Mouse (Mus musculus) hindbrain, embryonic 10.5 days (tissue): ENCODE results near the gene Nek1. TPM values are rescaled to one million over a fixed set of nuclear protein-coding genes. Genes with fewer than 3 reads are reported as not detected.

ENCODE experiments used
- DNase-seq: peaks from one replicate; pipeline ENCODE4 v3.0.0-alpha.2; 2017; ENCODE audit warnings: low spot score
- H3K27ac ChIP-seq: fragments of 300-500 bp; sonication (generic); 2 replicates; pipeline ENCODE4 v1.5.1; 2016; ENCODE audit warnings: mild to moderate bottlenecking, moderate library complexity
- H3K27me3 ChIP-seq: fragments of 300-500 bp; sonication (generic); 2 replicates; pipeline ENCODE4 v1.6.1; 2016; ENCODE audit warnings: mild to moderate bottlenecking; ENCODE audit not compliant: poor library complexity, insufficient read depth, severe bottlenecking
- H3K36me3 ChIP-seq: fragments of 300-500 bp; sonication (generic); 2 replicates; pipeline ENCODE4 v1.6.1; 2016; ENCODE audit warnings: mild to moderate bottlenecking, moderate library complexity
- H3K4me1 ChIP-seq: fragments of 300-500 bp; sonication (generic); replicated peaks from 2 replicates; pipeline ENCODE4 v1.6.1; 2016; ENCODE audit warnings: mild to moderate bottlenecking
- H3K4me3 ChIP-seq: fragments of 300-500 bp; sonication (generic); 2 replicates; pipeline ENCODE4 v1.5.1; 2016; ENCODE audit warnings: mild to moderate bottlenecking, moderate library complexity
- H3K9me3 ChIP-seq: fragments of 300-500 bp; sonication (generic); 2 replicates; pipeline ENCODE4 v1.6.1; 2016; ENCODE audit warnings: mild to moderate bottlenecking, moderate library complexity
- WGBS: fragments of 180-500 bp; shearing (Covaris S2); methylation state at CpG from one replicate; pipeline ENCODE4 v1.1.7; 2016; 5-methylcytosine and 5-hydroxymethylcytosine counted together
- polyA plus RNA-seq: library from polyadenylated mRNA; unstranded; fragments of >200 nt; fragmentation: Nextera tagmentation; extraction: Ambion mirVana; gene quantifications from 2 replicates; pipeline ENCODE4 v1.2.1, GENCODE M21; 2016

The Nek1 gene
- polyA plus RNA-seq, 1 experiment from 2014 or later = 16.5 TPM

DNA sequence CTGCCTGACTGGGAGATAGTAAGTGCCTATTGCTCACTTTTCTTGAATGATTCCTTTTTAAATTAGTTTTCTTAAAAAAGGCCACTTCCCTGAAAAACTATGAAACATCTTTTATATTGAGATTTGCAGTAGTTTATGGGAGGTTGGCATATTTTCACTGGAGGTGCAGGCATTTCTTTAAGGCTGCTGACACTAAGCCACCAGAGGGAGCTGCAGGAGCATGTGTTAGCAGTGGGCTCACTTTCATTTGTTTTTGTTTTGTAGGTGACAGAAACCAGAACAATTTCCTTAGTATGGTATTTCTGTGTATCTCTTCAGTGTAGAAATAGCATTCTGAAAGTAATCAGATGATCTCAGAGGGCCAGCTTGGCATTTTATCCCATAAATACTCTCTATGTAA is 49.0 kb downstream of the Nek1 start:
- peak; percentile 47 for DNase-seq
- Histone ChIP-seq H3K9me3 (no peaks in the 10 kb centered on the region), H3K27me3 (no peaks in the 10 kb centered on the region), H3K27ac (no peak overlapping the region), H3K36me3 (peaks cover 9% of the 10 kb centered on the region), H3K4me1 (no peaks in the 10 kb centered on the region), H3K4me3 (no peak overlapping the region)

DNA sequence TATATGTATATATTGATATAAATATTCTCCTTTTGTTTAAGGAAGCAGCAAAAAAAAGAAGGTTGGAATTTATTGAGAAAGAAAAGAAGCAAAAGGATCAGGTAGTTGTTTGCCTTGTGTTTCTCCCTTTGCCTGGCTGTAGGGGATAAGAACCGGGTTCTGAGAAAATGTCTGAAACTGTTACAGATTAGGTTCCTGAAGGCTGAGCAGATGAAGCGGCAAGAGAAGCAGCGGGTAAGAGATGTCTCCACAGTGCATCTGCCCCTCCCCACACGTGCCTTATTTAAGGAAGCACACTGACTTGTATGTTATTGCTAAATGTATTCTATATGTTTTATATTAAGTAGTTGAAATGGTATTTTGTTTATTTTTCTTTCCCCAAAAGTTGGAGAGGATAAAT is 50.9 kb downstream of the Nek1 start:
- WGBS = 85% methylated on average over 4 of the region's 4 CpGs
- no peak for DNase-seq
- Histone ChIP-seq H3K9me3 (no peaks in the 10 kb centered on the region), H3K4me3 (no peak overlapping the region), H3K27me3 (no peaks in the 10 kb centered on the region), H3K27ac (no peak overlapping the region), H3K4me1 (no peaks in the 10 kb centered on the region), H3K36me3 (no peaks in the 10 kb centered on the region)

DNA sequence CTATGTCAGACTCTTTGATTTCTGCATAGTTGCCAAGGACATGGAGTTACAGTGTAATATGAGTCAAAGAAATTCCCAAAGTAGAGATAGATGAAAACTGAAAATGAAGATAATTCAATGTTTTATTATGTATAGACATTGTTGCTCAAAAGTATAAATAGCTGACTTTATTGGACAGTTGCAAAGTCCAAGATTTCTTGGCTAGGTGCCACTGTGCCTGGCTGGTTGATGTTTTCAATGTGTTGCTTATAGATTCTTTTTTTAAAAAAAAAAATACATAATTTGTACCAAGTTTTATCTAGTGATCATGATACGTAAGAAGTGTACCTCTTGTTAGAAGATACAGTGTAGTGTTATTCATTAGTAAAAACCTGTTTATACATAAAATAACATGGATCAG is 53.8 kb downstream of the Nek1 start:
- DNase-seq = no peak
- Histone ChIP-seq H3K27me3 (no peaks in the 10 kb centered on the region), H3K4me3 (no peak overlapping the region), H3K27ac (no peak overlapping the region), H3K36me3 (peaks cover 11% of the 10 kb centered on the region), H3K4me1 (no peaks in the 10 kb centered on the region), H3K9me3 (no peaks in the 10 kb centered on the region)
- 98% methylated on average over 1 of the region's 1 CpGs for whole genome bisulfite sequencing

DNA sequence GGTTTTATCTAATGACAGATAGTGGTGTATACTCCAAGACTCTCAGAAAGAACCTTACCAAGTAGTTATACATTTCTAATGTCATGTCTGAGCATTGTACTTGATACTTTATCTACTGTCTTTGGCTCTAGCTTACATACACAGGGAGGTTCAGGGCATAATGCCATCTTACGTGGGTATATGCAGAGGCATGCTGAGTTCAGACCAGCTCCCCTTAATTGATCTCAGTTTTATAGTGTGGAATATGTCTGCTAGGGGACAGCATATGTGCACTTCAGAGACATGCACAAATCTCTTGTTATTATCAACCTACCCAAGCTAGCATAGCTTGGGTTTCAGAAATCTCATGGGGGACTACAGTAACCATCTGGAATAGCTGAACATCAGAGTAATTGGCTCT is 60.0 kb downstream of the Nek1 start:
- no peaks in the 10 kb centered on the region for H3K4me1 ChIP-seq
- H3K36me3 ChIP-seq = peaks cover 20% of the 10 kb centered on the region
- DNase-seq = no peak
- 89% methylated on average over 1 of the region's 1 CpGs for WGBS
- H3K27ac ChIP-seq = no peak overlapping the region
- no peaks in the 10 kb centered on the region for H3K9me3 ChIP-seq
- no peak overlapping the region for H3K4me3 ChIP-seq
- no peaks in the 10 kb centered on the region for H3K27me3 ChIP-seq

DNA sequence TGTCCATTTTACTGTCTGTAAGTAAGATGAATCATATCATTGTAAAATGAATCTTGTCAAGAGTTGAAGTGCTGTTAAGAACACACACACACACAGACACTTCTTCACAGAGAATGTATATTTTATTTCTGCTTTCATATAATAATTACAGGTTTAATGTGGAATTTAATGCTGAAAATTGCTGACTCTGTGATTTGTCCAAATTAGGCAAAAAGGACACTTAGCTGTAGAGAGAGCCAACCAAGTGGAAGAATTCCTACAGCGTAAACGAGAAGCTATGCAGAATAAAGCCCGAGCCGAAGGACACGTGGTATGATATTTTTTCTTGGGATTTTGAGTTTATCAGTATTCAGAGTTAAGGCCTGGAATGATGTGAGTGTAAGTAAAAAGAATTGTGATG is 61.3 kb downstream of the Nek1 start:
- Histone ChIP-seq H3K36me3 (peaks cover 20% of the 10 kb centered on the region), H3K27ac (no peak overlapping the region), H3K27me3 (no peaks in the 10 kb centered on the region), H3K9me3 (no peaks in the 10 kb centered on the region), H3K4me1 (no peaks in the 10 kb centered on the region), H3K4me3 (no peak overlapping the region)
- 95% methylated on average over 5 of the region's 5 CpGs for WGBS
- no peak for DNase-seq

DNA sequence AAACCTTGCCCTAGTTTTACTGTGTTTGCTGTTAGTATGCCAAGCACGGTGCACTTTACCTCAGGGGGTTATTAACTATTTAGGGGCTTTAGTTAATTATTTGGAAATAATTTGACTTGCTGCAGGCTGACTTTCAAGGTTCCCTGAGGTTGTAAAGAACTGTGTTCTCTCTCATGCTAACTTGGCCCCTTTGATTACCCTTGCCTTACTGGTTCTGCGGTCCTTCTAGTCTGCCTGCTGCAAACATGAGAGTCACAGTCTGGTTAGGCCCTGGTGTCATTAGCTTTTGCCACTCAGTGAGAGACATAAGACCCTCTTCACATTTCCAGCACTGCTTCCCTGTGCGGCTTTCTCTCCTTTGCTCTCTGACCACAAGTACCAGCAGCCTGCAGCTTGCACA is 64.0 kb downstream of the Nek1 start:
- 85% methylated on average over 3 of the region's 3 CpGs for WGBS

DNA sequence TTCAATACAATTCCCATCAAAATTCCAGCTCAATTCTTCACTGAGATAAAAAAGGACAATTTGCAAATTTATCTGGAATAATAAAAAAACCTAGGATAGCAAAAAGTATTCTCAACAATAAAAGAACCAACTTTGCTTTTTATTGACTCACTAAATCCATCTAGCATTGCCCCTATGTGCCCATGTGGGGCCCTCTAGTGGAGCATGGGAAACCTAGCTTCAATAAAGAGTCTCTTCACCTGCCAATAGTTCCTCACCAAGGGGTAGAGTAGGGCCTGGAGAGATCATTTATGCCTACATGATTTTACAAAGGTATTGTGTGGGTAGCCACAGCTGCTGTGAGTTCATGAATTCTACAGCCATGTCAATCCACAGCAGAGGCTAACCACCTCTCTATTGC is 66.1 kb downstream of the Nek1 start:
- Histone ChIP-seq H3K4me3 (no peak overlapping the region), H3K36me3 (no peaks in the 10 kb centered on the region), H3K4me1 (no peaks in the 10 kb centered on the region), H3K27me3 (no peaks in the 10 kb centered on the region), H3K9me3 (no peaks in the 10 kb centered on the region), H3K27ac (no peak overlapping the region)
- DNase-seq = no peak

More for the DNA sequence above, 64.0 kb downstream of the Nek1 start:
- Histone ChIP-seq H3K36me3 (peaks cover 7% of the 10 kb centered on the region), H3K4me3 (no peak overlapping the region), H3K9me3 (no peaks in the 10 kb centered on the region), H3K27ac (no peak overlapping the region), H3K27me3 (no peaks in the 10 kb centered on the region), H3K4me1 (no peaks in the 10 kb centered on the region)
- DNase-seq = no peak

DNA sequence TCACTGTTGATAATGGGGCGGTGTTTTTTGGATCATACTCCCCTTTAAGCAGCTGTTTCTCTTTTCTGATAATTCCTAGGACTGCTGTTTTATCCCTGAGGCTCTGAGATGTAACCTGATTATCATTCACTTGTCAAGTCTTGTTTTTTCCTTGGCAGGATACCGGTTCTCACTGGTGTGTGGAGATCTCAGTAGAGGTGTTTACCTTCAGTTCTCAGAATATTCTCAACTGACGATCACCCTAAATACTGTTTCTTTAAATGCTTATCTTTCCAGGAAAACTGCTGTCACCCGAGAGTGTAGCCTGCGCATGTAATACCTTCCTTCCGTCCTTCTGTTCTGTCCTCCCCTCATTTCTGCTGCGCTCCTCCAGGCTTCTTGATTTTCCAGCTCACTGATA is 67.4 kb downstream of the Nek1 start:
- Histone ChIP-seq H3K9me3 (no peaks in the 10 kb centered on the region), H3K27ac (no peak overlapping the region), H3K36me3 (no peaks in the 10 kb centered on the region), H3K27me3 (no peaks in the 10 kb centered on the region), H3K4me1 (no peaks in the 10 kb centered on the region), H3K4me3 (no peak overlapping the region)
- 84% methylated on average over 7 of the region's 7 CpGs for WGBS
- DNase-seq = no peak

DNA sequence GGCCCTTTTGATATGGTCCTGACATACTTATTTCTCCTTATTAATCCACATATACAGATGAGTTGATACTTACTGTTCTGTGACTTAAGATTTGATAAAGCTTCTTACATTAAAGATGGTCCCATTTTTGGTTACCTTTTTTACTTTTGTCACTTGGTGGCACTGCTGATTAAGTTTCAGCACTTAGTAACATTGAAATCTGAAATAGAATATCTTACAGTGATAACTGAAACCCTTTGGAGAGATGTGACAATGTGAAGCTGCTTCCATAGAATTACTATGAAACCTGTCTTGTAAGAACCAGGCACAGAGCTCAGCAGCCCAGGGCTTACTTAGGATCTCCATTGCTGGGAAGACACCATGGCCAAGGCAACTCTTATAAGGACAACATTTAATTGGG is 82.1 kb downstream of the Nek1 start:
- no peak for DNase-seq
- no peak overlapping the region for H3K4me3 ChIP-seq

DNA sequence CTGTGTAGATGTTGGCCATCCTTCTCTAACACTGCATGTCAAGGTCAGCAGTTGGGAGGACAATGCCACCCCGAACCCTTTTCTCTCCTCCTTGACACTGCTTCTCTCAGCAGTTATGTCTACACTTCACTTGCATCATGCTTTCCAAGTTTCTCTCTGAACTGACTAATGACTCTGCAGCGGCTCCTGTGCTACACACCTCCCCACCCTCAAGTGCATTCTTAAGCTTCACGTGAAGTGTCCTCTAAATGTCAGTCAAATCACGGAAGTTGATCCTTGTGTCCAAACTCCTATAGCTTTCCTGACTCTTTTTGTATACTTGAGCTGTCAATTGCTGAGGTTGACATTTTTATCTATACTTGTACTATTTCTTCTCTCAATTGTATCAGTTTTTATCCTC is 117.5 kb downstream of the Nek1 start:
- no peak overlapping the region for H3K27ac ChIP-seq
- no peaks in the 10 kb centered on the region for H3K9me3 ChIP-seq
- DNase-seq = no peak
- H3K4me3 ChIP-seq = no peak overlapping the region
- WGBS = 95% methylated on average over 4 of the region's 4 CpGs
- peaks cover 13% of the 10 kb centered on the region for H3K36me3 ChIP-seq
- no peaks in the 10 kb centered on the region for H3K27me3 ChIP-seq
- no peaks in the 10 kb centered on the region for H3K4me1 ChIP-seq

More for the DNA sequence above, 82.1 kb downstream of the Nek1 start:
- H3K27ac ChIP-seq = no peak overlapping the region
- H3K27me3 ChIP-seq = no peaks in the 10 kb centered on the region
- H3K4me1 ChIP-seq = no peaks in the 10 kb centered on the region
- H3K9me3 ChIP-seq = no peaks in the 10 kb centered on the region
- H3K36me3 ChIP-seq = peaks cover 28% of the 10 kb centered on the region

DNA sequence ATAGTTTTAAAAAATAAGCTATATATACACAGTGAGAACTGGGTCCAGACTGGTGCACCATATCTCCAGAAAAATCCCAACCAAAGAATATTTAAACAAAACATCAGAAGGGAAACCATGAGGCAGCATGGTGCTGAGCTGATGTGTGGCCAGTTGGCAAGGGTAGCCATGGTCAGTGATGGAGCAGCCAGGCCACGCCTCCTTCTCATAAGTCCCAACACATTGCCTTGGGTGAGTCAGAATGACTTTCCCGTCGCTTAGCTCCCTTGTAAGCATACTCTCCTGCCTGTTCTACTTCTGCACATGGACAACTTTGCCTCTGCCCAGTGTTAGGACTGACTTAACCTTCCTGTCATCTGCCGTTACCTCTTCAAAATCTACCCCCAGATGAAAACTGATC is 118.9 kb downstream of the Nek1 start:
- 93% methylated on average over 4 of the region's 4 CpGs for WGBS
- DNase-seq = no peak
- peaks cover 10% of the 10 kb centered on the region for H3K36me3 ChIP-seq
- no peak overlapping the region for H3K4me3 ChIP-seq
- no peaks in the 10 kb centered on the region for H3K4me1 ChIP-seq
- no peaks in the 10 kb centered on the region for H3K9me3 ChIP-seq
- no peaks in the 10 kb centered on the region for H3K27me3 ChIP-seq
- H3K27ac ChIP-seq = no peak overlapping the region

DNA sequence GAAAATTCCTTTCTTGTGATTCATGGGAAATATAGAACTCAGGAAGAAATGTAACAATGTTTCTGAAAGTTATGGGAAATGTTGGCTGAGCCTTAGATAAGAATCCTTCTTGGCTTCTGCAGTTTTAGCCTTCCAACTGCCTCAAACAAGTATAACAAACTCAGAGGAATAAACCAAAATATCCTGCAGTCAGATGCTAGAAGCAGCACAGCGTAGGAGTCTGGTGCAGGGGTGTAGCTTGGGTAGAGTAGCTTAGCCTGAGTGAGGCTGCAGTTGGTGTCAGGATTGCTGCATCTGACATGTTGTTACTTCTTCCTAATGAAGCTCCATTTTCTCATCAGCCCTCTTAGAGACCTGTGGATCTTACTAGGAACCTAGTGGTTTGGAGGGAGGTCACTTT is 128.6 kb downstream of the Nek1 start:
- H3K9me3 ChIP-seq = no peaks in the 10 kb centered on the region
- no peak for DNase-seq
- 96% methylated on average over 1 of the region's 1 CpGs for WGBS
- no peak overlapping the region for H3K27ac ChIP-seq
- H3K36me3 ChIP-seq = peaks cover 20% of the 10 kb centered on the region
- no peaks in the 10 kb centered on the region for H3K27me3 ChIP-seq
- H3K4me3 ChIP-seq = no peak overlapping the region
- no peaks in the 10 kb centered on the region for H3K4me1 ChIP-seq

DNA sequence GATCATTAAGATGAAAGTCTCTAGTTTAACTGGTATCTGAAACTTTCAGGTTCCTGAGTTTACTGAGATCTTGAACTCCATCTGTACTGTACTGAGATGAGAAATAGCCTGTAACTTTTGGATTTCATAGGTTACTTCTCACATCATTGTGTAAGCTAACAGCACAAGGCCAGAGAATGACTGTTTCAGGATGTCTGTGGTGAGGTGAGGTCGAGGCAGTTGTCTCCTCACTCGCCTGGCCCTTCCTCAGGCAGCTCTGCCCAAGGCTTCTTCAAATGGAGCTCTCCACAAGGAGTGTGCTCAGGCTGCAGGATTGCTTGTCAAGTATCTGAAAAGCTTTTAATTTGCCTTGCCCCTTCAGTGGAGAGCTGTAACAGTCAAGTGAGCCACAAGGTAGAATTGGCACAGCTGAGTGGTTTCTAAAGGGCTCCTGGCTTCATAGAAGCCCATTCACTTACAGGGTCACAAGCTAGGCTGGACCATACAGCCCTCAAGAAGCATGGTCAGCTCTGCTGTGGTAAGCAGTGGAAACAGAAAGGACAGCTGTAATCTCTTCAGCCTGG is 134.4 kb downstream of the Nek1 start:
- Histone ChIP-seq H3K27me3 (no peaks in the 10 kb centered on the region), H3K4me1 (no peaks in the 10 kb centered on the region), H3K9me3 (no peaks in the 10 kb centered on the region), H3K27ac (no peak overlapping the region), H3K4me3 (no peak overlapping the region), H3K36me3 (peaks cover 8% of the 10 kb centered on the region; the same call in 1 of the 2 replicates)
- no peak for DNase-seq
- 78% methylated on average over 2 of the region's 2 CpGs for WGBS

DNA sequence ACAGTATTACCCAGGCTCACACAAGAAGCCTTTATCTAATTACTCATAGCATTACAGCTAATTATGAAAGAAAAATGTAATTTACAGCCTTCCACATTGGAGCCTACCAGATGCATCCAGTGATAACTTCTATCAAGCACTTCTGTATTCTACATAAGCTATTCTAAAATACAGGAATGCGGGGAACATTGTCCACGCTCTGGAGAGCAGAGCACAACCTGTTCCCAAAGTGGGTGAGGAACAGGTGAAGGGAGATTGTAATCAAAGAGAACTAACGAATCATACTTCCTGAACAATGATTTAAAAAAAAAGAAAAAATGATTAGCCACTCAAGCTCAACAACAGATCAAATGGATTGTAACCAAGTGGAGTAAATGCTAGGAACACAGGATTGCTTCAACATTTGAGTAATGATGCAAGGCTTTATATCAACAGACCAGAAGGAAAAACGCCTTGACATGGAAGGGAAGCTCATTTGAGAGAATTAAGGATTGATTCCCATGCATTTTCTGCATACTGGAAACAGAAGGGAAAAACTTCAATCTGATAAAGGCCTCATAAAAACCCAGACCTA is 139.7 kb downstream of the Nek1 start:
- Histone ChIP-seq H3K4me1 (no peaks in the 10 kb centered on the region), H3K27ac (no peak overlapping the region), H3K9me3 (peaks cover 3% of the 10 kb centered on the region; the same call in 1 of the 2 replicates), H3K4me3 (no peak overlapping the region), H3K36me3 (no peaks in the 10 kb centered on the region), H3K27me3 (no peaks in the 10 kb centered on the region)
- no peak for DNase-seq
- whole genome bisulfite sequencing = 92% methylated on average over 4 of the region's 4 CpGs
